9 mouse cellular contexts compared by ENCODE assay signal in the genomic region with DNA sequence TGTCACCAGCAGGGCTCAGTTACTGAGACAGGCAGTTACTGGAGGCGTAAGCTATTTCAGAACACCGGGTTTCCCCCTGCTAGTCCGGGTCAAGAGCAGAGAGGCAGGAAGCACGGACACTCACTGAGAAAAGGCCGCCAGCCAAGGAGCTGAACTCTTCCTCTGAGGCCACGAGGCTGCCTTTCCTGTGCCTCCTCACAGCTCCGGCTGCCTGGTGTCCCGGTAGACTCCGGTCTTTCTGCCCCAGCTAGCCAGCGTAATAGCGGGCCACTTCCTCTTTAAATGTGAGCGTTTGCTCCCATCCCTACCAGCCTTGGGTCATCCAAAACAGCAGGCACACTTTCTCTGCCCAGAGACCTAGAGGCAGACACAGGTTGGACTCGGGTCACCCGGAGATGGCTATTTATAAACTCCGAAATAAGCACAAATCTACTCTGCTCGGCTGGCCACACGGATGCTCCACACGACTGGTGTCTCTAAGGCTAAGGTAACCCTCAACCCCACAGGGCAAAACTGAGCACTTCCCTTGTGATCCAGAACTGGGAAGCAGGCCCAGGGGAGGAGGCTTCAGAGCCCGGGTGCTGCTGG. TPM values are rescaled to one million over a fixed set of nuclear protein-coding genes. Genes with fewer than 3 reads are reported as not detected.
DNase-seq lines count a peak whose midpoint lies in the region; ATAC-seq and TF ChIP-seq lines count a peak whose summit lies in the region.
"Had no signal": no experiment of that assay in that cellular context is flagged by ENCODE, and none has a peak within 500 bp of the region (broad histone marks: within the 10 kb centered on the region; RNA-seq: fewer than 3 reads in every experiment).

No protein-coding gene starts in this region.

- no peak for TF ChIP-seq EP300 in lung, postnatal 0 days (IDR thresholded peaks at IDR 0.05)

- no peaks in the 10 kb centered on the region for H3K9me3 ChIP-seq in embryonic facial prominence, embryonic 10.5 days
- H3K9me3 ChIP-seq in heart, embryonic 14.5 days (ENCODE audit: control insufficient read depth, low read length): no peaks in the 10 kb centered on the region
- H3K9me3 ChIP-seq in lung, postnatal 0 days (ENCODE audit: low read length): no peaks in the 10 kb centered on the region

- ATAC-seq in heart, embryonic 14.5 days (ENCODE audit: insufficient number of reproducible peaks, insufficient read depth, low FRiP score, low read depth): no peak
- ATAC-seq in lung, postnatal 0 days: no peak

- H3K36me3 ChIP-seq in embryonic facial prominence, embryonic 10.5 days (replicated peaks): no peaks in the 10 kb centered on the region
- no peaks in the 10 kb centered on the region for H3K36me3 ChIP-seq in heart, embryonic 14.5 days (ENCODE audit: control insufficient read depth, insufficient read depth, low read length)
- H3K36me3 ChIP-seq in lung, postnatal 0 days (ENCODE audit: insufficient read depth, low read length): no peaks in the 10 kb centered on the region

- H3K4me2 ChIP-seq in heart, embryonic 14.5 days (ENCODE audit: low read length): peak overlapping the region; percentile 69
- no peak overlapping the region for H3K4me2 ChIP-seq in lung, postnatal 0 days (replicated peaks; ENCODE audit: low read depth, low read length)

- 40% methylated on average over 19 of the region's 19 CpGs for WGBS in embryonic facial prominence, embryonic 10.5 days
- 13% methylated on average over 19 of the region's 19 CpGs for WGBS in heart, embryonic 14.5 days
- WGBS in lung, postnatal 0 days: 25% methylated on average over 19 of the region's 19 CpGs

- H3K9ac ChIP-seq in heart, embryonic 14.5 days (ENCODE audit: low read length): peak overlapping the region; percentile 84
- H3K9ac ChIP-seq in lung, postnatal 0 days (replicated peaks; ENCODE audit: low read depth): no peak overlapping the region

- no peak overlapping the region; the same call in 1 of the 2 replicates for H3K27ac ChIP-seq in embryonic facial prominence, embryonic 10.5 days (replicated peaks)
- H3K27ac ChIP-seq in heart, embryonic 14.5 days (replicated peaks in 1 of 2; ENCODE audit: control insufficient read depth in 1 of 2, insufficient read depth in 1 of 2, low read depth in 2 of 2, low read length in 2 of 2): peak overlapping the region; percentile 83 to 97
- no peak overlapping the region for H3K27ac ChIP-seq in lung, postnatal 0 days (ENCODE audit: low read length)

- no peak overlapping the region for H3K4me3 ChIP-seq in embryonic facial prominence, embryonic 10.5 days
- peak overlapping the region; percentile 51 to 55 for H3K4me3 ChIP-seq in heart, embryonic 14.5 days (ENCODE audit: control insufficient read depth in 1 of 2, insufficient read depth in 1 of 2, low read depth in 1 of 2, low read length in 2 of 2)
- no peak overlapping the region for H3K4me3 ChIP-seq in lung, postnatal 0 days (ENCODE audit: low read depth, low read length)

- TF ChIP-seq CTCF in lung, postnatal 0 days (IDR thresholded peaks at IDR 0.05): no peak

- no peaks in the 10 kb centered on the region for H3K27me3 ChIP-seq in embryonic facial prominence, embryonic 10.5 days (replicated peaks; ENCODE audit: low read depth, poor library complexity, severe bottlenecking)
- H3K27me3 ChIP-seq in heart, embryonic 14.5 days (ENCODE audit: control insufficient read depth, insufficient read depth, low read length): no peaks in the 10 kb centered on the region
- no peaks in the 10 kb centered on the region for H3K27me3 ChIP-seq in lung, postnatal 0 days (replicated peaks; ENCODE audit: insufficient read depth, low read length)

- DNase-seq in layer of hippocampus, adult 9-11 months: peak; percentile 57
- DNase-seq in layer of hippocampus, postnatal 25 days (ENCODE audit: extremely low spot score in 1 of 2, low spot score in 1 of 2): no peak
- DNase-seq in adrenal gland, postnatal 14 days: peak; percentile 65
- DNase-seq in embryonic facial prominence, embryonic 10.5 days (ENCODE audit: low spot score): peak; percentile 36
- DNase-seq in lung, postnatal 0 days (ENCODE audit: low spot score): peak; percentile 34
- DNase-seq in testis, postnatal 10 days (ENCODE audit: low spot score): peak; percentile 59
- no peak for DNase-seq in ovary, postnatal 14 days (ENCODE audit: low spot score)

- peaks cover 44% of the 10 kb centered on the region for H3K4me1 ChIP-seq in embryonic facial prominence, embryonic 10.5 days
- H3K4me1 ChIP-seq in heart, embryonic 14.5 days (ENCODE audit: control insufficient read depth in 2 of 2, insufficient read depth in 2 of 2, low read length in 2 of 2): peaks cover 31 to 39% of the 10 kb centered on the region in 2 experiments
- H3K4me1 ChIP-seq in lung, postnatal 0 days (ENCODE audit: insufficient read depth, low read depth, low read length): no peaks in the 10 kb centered on the region

RNA-seq across cellular contexts. Expression of gene 3425401B19Rik, which starts 1.7 kb away (rescaled TPM):
- under 1 TPM; 0.19 to 0.34 TPM for total RNA-seq in layer of hippocampus, postnatal 25 days (2021)
- 0.11 and 0.49 TPM in 2 replicates for total RNA-seq in adrenal gland, postnatal 14 days (2021)
- polyA plus RNA-seq in embryonic facial prominence, embryonic 10.5 days (2016; fragmentation: Nextera tagmentation; extraction: Ambion mirVana): 0.18 and 0.61 TPM in 2 replicates
- polyA plus RNA-seq in heart, embryonic 14.5 days (2014; fragmentation: Nextera tagmentation; extraction: Ambion mirVana): 8.3 and 9.1 TPM in 2 replicates
- 0.11 and 0.15 TPM in 2 replicates for polyA plus RNA-seq in lung, postnatal 0 days (2015; fragmentation: Nextera tagmentation; extraction: Ambion mirVana)
- total RNA-seq: MEL had no signal

Comparison
In these comparisons a context has a peak if more than half of its experiments do, and no peak if none do; other contexts are left out.
1. DNase-seq: peak in layer of hippocampus, adult 9-11 months (single experiment), adrenal gland, postnatal 14 days (single experiment), embryonic facial prominence, embryonic 10.5 days (single experiment), lung, postnatal 0 days (single experiment) and testis, postnatal 10 days (single experiment); none in layer of hippocampus, postnatal 25 days (0 of 2) and ovary, postnatal 14 days (single experiment).
2. H3K27ac ChIP-seq: peak in heart, embryonic 14.5 days (2 of 2); none in embryonic facial prominence, embryonic 10.5 days (single experiment) and lung, postnatal 0 days (single experiment).
3. H3K4me3 ChIP-seq: peak in heart, embryonic 14.5 days (2 of 2); none in embryonic facial prominence, embryonic 10.5 days (single experiment) and lung, postnatal 0 days (single experiment).